Mouse (Mus musculus) frontal cortex, postnatal 10 days (tissue): Measurements from ENCODE around the gene Pmis2.
A peak's percentile ranks its signal among the peaks of the same experiment; 100 is the strongest.

ENCODE experiments used
- DNase-seq, 2 experiments: peaks; one replicate each; pipeline ENCODE4 v3.0.0; 2022; ENCODE audit warnings: low spot score in 2 of 2, mixed read lengths in 1 of 2

Pmis2 gene

DNA sequence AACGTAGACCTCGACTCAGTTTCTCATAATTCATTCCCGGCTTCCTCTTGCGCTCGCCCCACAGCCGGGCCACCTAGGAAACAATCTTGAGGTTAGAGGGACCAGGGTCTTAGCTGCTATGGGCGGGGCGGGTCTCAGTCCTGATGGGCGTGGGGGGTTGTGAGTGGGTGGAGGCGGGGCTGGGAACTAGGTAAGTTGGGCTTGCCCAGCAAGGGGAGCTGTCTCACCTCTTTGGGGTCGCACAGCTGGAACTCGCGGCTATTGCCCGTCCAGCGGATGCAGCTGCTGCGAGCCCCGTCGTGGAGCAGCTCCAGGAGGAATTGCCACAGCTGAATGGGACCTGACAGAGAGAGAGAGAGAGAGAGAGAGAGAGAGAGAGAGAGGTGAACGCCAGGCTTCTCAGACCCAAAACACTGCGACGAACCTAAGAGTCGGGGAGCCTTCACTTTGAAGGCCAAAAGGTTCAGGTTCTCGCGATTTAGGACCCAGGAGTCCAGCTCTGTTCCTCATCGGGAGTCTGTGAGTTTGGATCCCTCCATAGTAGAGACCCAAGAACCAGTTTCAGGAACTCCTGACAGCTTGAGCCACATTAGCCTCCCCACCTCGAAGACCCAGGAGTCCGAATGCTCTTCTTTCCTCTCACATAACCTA lies 37.5 kb downstream of the Pmis2 start:
- DNase-seq: no peak

DNA sequence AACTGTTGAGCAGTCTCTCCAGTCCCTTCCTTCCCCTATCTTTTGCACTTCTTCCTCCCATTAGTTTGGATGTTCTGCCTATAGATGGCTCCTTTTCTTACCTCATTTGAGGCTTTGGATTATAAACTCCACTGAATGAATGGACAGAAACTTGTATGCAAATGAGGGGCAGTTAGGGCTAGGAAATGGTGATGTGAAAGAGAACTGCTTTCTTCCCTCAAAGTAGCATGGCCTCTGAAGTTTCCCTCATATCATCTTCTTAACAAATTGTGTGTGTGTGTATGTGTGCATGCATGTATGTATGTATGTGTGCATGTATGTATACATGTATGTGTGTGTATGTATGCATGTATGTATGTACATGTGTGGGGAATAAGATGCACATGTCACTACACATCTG lies 42.4 kb downstream of the Pmis2 start:
- no peak for DNase-seq

DNA sequence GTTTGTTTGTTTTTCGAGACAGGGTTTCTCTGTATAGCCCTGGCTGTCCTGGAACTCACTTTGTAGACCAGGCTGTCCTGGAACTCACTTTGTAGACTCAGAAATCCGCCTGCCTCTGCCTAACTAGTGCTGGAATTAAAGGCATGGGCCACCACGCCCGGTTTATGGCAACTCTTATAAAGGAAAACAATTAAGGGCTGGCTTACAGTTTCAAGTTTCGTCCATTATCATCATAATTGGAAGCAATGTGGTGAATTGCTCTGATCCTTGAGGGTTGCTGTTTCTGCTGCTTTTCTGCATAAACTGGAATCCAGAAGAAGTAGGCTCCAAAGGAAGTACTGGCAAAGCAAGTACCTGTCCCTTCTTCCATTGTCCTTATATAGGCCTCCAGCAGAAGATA lies 44.8 kb downstream of the Pmis2 start:
- DNase-seq: no peak

DNA sequence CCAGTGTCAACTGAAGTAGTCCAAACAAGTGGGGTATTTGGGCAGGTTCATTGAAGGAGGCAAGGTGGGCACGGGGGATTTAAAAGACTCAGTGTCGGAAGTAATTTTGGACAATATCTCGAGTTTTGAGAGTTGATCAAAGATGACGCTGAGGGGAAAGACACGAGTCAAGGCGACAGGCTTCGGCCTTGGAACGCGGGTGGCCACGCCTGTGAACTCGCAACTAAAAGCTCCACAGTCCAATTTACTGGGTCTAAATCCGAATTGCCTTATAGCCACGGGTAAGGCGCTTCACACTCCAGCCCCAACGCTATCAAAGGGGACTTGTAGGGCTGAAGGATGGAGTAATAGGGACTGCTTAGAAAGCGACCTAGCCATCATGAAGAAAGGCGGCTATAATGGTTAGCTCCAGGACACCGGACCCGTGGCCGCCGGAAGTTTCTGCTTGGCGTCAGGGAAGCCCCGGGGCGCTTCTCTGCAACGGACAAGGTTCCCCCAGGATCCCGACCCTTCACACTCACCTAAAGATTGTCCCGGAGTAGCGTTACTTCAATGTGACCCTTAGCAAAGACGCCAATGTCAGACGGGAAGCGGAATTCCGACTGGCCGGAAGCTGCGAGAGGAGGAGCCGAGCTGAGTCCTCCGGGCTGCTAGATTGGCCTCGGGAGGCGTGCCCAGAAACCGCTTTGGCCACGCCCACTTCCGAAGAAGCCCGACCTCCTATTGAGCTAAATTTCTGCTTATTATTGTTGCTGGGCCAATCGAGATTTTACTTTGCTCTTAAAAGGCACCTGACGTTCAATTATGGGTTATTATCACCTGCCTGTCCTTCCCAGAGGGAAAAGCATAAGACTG lies 45.6 kb downstream of the Pmis2 start, which contains the start of gene Cox6b1:
TSS of gene Cox6b1 (minus strand) at position 622 of the 855 bp plus-strand sequence.
- DNase-seq: peak; percentile 76 to 84
